Mouse (Mus musculus): Measurements from ENCODE around the gene Pheta1.

DNA sequence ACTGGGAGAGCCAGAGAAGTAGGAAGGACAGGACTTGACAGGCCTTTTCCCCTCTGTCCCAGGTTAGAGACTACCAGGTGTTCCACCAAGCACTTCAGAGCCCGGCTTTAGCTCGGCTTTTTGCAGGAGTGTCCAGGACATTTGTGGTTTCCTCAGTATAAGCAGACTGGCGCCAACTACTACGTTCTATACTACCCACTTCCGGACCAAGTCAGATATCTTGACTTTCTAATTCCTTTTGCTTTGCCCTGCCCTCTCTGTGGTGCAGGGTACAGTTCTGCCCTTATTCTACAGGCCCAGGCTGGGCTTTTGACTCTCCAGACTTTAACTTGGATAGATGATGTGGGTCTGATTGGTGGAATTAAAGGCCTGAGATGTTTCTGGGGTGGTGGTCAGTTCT, 29.2 kb upstream of the Pheta1 start:
- no peak for TF ChIP-seq CTCF (IDR thresholded peaks at IDR 0.05; ENCODE audit: control insufficient read depth, insufficient read depth, low read length)
- TF ChIP-seq POLR2A (IDR thresholded peaks at IDR 0.05; ENCODE audit: borderline replicate concordance, control insufficient read depth, low read depth, low read length): no peak

Measured in bone marrow, adult 2 months (tissue).